Mouse (Mus musculus): Measurements from ENCODE around the gene Adamtsl5.
"Not testable (repeated sequence)": the region's sequence is repeated elsewhere in the genome, so short reads cannot be mapped to it uniquely, and the experiment has no call there.

Gene Adamtsl5

DNA sequence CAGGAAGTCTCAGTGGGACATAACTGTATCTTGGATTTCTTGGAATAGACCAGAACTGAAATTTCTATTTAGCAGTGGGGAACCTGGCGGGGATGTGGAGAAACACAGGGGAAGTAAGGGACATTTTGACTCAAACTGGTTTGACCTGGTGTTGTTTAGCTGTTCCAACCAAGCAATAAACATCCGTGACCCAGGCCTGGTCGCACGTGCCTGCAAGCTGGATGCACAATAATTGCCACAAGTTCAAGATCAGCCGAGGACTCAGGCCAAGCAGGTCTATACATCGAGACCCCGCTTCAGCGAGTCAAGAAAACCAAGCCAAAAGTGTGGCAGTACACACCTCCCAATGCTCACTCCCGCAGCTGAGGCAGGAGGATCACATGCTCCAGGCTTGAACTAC is 23.8 kb upstream of the Adamtsl5 start:
- no peak for DNase-seq (ENCODE audit: low read depth)

DNA sequence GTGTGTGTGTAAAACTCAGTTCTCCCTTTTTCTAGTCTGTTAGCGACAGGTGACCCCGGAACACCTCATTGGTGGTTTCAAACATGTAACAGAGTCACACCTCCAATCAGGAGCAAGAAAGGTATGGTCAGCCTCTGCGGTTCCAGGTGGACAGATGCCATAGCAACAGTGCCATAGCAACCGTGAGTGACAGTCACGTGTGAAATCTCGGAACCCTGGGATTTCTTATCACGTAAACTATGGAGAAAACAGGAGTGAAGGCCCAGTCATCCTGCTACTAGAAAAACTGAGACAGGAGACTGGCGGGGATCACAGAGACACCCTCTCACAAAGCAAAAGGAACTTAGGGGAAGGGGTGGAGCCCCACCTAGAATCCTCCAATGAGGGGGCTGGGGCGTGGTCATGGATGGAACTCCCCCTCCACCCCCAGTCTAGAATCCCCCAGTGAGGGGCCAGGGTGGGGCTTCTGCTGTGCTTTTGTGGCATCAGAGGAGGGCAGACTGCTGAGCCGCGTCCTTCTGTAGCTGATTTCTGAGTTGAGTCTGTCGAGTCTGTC is 23.3 kb upstream of the Adamtsl5 start:
- peak; percentile 67 for DNase-seq (ENCODE audit: low read depth)

DNA sequence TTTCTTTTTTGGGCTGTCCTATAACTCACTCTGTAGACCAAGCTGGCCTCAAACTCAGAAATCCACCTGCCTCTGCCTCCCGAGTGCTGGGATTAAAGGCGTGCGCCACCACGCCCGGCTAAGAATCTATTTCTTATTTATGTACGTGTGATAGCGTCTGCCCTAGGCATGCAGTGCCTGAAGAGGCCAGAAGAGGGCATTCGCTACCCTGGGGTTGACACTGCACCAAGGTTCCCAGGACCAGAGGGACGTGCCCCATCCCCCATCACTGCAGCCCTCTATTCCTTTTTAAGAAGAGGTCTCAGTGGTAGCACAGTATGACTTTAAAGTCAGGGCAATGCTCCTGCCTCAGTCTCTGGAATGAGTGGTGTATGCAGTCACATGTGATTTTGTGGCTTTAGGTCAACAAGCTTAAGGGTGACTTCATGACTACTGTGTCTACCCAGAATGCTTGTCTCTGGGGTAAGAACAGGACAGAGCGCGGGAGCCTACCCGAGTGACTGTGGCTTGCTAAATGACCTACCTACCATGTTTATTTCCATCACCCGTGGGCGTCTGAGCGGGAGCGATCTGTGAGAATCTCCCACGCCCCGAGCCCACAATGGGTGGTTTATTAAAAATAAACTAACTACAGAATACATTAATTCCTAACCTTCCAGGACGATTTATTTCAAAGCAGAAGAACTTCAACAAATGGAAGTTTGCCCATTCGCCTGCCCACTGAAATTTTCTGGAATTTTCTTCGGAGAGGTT is 22.0 kb upstream of the Adamtsl5 start:
- no peak for DNase-seq (ENCODE audit: low read depth)

DNA sequence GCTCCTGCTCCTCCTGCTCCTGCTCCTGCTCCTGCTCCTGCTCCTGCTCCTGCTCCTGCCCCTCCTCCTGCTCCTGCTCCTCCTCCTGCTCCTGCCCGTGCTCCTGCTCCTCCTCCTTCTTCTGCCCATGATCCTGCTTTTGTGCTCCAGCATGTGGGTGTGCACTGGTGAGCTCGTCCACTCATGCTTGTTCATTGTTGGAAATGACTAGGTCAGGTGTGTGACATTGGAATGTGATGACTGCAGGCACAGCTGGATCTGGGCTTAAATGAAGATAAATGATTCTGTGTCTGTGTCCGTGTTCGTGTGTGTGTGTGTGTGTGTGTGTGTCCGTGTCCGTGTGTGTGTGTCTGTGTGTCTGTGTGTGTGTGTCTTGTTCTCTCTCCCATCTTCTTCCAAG is 20.2 kb upstream of the Adamtsl5 start:
- DNase-seq (ENCODE audit: low read depth): peak; percentile 36

DNA sequence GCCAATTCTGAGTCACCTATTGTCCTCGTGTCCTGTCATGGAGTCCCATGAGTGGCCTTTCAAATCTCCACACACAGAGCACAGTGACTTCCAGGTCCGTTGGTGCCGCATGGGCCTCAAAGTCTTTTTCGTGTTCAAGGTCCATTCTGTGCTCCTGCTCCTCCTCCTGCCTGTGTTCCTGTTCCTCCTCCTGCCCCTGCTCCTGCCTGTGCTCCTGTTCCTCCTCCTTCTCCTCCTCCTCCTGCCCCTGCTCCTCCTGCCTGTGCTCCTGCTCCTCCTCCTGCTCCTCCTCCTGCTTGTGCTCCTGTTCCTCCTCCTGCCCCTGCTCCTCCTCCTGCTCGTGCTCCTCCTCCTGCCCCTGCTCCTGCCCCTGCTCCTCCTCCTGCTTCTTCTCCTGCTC is 19.7 kb upstream of the Adamtsl5 start:
- DNase-seq (ENCODE audit: low read depth): no peak

DNA sequence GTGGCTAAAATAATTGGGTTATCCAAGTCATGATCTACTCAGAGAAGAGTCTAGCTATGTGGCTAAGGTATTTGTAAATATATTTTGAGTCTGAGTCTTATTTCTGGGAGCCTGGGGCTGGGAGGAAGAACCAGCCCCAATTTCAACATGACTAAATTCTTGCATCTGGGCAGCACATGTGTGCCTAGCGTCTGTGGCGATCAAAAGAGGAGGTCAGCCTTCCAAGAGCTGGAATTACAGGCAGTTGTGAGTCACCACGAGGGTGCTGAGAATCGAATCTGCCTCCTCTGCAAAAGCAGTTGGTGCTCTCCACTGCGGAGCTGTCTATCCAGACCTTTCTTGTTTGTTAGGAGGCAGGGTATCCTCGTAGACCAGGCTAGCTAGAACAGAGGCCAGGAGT is 17.5 kb upstream of the Adamtsl5 start:
- peak; percentile 75 for DNase-seq (ENCODE audit: low read depth)

DNA sequence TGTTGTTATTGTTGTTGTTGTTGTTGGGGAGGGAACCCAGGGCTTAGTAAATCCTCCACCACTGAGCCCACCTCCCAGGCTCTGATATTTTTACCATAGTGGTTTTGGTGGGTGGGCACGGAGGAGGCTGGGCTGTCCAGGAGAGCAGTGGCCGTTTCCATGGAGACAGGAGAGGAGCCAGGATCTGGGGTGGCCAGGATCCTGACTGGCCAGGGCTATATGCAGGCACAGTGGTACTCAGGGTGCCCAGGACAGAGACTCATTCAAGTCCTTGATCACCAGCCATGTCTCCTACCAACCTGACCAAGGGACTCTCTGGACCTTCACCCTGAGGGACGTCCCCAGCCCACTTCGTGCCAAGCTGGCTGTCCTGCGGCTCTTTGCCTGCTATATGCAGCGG is 15.5 kb upstream of the Adamtsl5 start:
- DNase-seq (ENCODE audit: low read depth): no peak

DNA sequence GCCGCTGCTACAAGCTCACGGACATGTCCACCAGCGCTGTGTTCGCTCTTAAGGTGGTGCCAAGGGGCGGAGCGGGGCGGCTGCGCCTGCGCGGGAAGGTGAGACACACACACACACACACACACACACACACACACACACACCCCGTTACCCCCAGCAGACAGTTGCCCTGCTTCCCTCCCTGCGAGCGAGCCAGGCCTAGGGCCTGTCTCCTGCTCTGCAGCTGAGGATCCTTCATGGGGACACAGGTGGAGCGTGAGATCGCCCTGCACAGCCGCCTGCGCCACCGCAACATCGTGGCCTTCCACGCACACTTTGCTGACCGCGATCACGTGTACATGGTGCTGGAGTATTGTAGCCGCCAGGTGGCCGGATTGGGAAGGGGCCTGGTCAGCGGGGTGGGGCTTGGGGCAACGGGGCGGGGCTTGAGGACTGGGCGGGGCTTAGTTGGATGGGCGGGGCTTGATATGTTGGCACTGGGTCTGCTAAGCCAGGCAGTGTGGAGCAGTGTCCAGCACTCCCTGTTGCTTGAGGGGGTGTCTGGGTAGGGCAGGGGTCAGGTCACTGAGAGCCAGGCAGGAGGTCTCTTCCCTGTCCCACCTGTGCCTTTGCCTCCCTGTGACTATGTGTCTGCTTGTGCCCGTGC is 9.9 kb upstream of the Adamtsl5 start:
- no peak for DNase-seq (ENCODE audit: low read depth)

DNA sequence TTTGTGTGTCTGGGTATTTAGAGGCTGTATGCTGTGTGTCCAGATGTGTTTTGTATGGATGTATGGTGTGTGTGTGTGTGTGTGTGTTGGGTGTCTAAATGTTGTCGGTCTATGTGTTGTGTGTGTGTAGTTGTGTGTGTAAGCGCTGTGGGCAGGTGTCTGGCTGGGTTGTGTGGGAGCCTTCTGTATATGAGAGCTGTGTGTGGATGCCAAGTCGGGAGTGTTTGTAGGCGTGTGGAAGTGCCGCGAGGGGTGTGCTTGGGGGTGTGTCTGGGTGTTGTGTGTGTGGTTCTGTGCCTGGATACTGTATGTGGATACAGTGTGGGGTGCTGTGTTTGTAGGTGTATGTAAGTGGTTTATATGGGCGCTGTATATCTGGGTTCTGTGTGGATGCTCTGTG is 9.1 kb upstream of the Adamtsl5 start:
- no peak for DNase-seq (ENCODE audit: low read depth)

DNA sequence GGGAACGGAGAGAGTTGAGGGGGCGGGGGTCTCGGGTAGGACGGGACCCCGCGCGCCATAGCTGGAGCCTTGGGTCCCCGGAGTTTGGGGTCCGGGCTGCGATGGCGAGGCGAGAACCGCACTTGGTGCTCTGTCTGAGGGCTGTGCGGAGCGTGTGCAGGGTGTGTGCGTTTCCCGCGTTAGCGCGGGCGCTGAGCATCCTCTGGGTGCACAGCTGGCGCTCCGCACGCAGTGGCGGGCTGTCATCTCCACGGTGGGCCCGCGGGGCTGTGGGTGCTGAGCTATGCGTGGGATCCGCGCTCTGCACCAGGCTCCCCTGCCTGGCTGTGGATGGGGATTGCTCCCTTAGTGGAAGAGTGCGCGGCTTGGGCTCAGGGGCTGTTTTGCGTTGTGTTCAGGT is 8.5 kb upstream of the Adamtsl5 start:
- DNase-seq (ENCODE audit: low read depth): no peak

DNA sequence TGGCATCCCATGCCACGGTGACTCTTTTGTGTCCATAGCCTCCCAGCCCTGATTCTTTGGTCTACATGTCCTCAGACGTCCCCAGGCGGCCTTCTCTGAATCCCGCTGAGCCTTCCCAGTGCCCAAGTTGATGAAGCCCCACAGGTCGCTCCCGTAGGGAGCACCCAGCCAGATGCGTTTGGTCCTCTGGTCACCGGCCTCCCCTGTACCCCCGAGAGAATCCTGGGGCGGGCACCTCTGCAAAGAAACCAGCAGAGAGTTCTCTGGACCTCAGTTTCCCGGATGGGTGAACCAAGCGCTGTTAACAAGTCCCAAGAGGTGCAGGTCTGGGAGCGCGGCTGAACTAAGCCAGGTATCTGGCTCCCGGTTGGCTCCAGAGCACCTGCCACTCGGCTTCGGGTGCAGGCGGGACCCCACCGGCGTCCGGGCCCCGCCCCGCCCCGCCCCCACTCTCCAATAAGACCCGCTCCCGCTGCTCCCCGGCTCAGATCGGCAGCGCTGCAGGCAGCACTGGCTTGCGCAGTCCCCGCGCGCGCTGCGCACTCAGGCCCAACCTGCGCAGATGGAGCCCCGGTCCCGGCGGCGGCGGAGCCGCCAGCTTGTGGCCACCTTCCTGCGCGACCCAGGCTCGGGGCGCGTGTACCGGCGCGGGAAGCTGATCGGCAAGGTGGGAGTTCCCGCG is 7.9 kb upstream of the Adamtsl5 start, which contains the start of gene Plk5:
Gene Plk5, plus strand, starts transcription at position 459 of the 682 bp plus-strand sequence.
- DNase-seq (ENCODE audit: low read depth): no peak

DNA sequence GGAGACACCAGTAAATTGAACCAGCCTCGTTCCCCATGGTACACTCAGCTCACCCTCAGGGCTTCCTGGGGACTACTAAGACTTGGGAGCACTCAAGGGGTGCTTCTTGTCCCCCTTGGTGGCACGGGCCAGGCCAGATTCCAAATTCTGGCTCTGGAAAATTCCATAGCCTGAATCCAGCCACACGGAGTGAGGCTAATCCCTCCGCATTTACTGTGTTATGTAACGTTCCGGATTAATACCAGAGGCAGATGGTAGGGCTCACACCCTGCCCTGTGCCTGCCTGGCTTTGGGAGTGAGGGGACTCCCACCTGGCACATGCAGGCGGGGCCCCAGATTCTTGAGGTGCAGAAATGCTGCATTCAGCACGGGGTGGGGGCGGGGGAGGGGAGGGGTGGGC is 7.2 kb upstream of the Adamtsl5 start:
- no peak for DNase-seq (ENCODE audit: low read depth)

DNA sequence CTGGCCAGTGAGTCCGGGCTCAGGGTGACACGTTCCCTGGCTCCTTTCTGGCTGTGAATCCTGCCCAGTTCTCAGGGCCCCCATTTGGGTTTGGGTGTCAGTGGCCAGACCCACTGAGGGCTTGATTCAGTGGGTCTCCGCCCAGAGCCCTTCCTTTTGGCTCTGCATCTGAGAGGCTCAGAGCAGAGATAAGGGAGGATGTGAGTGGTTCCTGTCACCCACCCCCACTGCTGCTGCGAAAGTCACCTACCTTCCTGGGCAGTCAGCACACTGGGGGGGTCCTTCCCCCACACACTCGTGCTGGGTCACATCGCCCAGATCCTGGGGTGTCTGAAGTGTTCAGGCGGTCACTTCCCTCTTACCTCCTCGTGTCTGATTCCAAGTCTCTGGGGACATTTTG is 4.5 kb upstream of the Adamtsl5 start:
- no peak for DNase-seq (ENCODE audit: low read depth)

DNA sequence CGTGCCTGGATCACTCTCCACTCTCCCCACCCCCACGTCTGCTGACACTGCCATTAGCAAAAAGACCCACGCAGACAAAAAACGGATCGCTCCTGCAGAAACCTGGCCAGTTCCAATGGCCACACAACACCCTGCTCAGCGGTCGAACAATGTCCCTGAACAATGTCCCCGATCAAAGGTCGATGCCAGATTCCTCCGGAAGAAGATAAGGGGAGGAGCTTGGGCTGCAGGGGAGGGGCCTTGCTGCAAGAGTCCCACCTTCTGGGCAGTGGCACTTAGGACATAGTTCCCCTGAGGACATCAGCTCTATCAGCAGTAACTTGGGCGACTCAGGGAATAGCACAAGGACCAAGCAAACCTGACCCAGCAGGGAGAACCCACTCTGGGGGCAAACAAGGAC is 3.7 kb upstream of the Adamtsl5 start:
- no peak for DNase-seq (ENCODE audit: low read depth)

DNA sequence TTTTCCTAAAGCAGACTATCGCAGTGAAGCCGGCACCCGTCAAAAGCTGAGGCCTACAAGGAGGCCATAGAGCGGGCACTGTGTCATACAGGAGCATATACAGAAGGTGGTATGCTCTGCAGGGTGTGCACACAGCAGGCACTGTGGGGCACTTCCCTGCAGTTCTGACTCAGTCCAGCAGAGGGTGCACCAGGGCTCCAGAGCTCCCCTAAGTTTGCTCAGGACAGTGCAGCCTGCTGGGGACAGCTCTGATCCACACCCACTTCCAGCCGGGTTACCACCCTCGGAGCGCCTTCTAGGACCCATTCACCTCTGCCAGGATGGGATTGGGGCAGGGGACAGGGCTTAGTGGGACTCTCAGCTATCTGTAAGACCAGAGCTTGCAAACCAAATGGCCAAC is 2.1 kb upstream of the Adamtsl5 start:
- DNase-seq (ENCODE audit: low read depth): peak; percentile 93

DNA sequence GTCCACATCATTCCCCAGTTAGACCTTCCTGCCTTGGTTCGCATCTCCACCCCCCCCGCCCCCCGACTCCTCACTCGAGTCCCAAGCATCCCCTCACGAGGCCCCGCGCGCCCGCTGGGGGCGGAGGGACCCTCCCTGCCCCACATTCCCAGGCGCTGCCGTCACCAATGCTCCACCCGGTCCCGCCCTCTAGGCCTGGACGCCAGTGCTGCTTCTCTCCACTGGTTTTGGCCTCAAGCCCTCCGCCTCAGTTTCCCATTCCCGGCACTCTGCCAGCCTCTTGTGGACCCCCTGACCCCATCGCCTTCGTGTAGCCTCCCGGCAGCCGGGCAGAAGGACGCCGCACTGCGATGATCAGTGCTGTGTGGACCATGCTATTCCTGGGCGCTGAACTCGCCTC is 769 bp upstream of the Adamtsl5 start:
- DNase-seq (ENCODE audit: low read depth): peak; percentile 52

DNA sequence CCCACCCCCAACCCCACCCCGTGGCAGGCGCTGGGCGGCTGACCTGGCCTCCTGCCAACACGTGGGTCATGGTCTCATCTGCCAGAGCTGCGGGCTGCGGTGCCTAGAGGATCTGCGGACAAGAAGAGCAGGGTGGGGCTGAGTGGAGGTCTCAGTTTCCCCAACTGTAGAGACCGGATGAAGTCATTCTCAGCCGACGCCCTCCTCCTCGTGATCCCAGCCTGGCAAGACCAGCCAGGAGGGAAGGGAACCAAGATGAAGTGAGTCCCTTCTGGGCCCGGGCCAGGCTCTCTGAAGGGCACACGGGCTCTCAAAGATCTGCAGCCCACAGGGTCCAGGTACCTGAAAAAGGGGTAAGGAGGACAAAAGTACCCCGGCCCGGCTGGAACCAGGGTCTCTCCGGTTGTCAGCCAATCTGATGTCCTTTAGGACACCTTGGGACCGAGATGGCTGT is 671 bp downstream of the Adamtsl5 start:
- DNase-seq (ENCODE audit: low read depth): peak; percentile 74

DNA sequence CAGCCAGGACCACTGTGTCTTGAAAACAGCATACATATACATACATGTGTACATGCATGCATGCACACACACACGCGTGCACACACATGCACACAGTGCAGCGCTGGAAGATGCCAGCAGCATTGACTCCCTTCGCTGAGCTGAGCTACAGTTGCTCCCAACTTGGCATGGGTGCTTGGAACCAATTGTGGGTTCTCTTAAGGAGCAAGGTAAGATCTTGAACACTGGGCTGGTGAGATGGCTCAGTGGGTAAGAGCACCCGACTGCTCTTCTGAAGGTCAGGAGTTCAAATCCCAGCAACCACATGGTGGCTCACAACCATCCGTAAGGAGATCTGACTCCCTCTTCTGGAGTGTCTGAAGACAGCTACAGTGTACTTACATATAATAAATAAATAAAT is 2.3 kb downstream of the Adamtsl5 start:
- not testable (repeated sequence) for DNase-seq (ENCODE audit: low read depth)

DNA sequence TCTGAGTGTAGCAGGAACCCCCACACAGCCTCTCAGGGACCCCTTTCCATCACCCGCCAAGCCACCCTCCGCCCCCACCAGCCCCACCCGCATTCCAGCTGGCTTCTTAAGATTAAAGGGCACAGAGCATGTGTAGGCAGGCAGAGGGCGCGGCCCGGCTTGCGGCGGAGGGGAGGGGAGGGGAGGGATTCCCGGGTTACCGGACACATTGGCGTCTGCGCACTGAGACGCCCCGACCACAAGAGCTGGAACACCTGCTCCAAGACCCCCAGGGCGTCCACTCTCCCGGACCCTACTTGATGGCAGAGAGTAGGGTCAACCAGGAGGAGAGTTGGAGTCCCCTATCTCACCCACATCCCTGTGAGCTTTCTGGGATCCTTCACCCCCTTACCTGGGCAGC is 3.1 kb downstream of the Adamtsl5 start:
- DNase-seq (ENCODE audit: low read depth): no peak

DNA sequence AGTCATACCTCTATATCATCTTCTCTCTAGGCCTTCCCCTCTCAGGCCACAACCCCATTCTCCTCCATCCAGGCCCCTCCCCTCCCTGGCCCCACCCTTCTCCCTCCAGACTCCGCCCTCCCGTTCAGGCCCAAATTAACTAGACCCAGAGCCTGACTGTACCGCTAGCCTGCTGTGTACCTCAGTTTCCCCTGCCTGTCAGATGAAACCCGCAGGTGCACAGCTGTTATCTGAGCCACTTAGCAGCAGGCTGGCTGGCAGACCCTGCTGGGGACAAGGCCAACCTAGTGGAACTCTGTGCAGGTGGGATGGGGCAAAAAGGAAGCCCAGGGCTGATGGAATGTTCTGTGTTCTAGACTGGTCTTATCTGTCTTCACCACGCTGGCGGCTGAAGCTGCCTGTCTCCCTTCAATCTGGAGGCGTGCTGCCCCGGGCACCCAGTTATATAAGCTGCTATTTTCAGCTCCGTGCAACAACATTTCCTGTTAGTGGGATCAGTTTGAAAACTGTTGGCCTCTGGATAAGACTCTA is 4.0 kb downstream of the Adamtsl5 start:
- no peak for DNase-seq (ENCODE audit: low read depth)

DNA sequence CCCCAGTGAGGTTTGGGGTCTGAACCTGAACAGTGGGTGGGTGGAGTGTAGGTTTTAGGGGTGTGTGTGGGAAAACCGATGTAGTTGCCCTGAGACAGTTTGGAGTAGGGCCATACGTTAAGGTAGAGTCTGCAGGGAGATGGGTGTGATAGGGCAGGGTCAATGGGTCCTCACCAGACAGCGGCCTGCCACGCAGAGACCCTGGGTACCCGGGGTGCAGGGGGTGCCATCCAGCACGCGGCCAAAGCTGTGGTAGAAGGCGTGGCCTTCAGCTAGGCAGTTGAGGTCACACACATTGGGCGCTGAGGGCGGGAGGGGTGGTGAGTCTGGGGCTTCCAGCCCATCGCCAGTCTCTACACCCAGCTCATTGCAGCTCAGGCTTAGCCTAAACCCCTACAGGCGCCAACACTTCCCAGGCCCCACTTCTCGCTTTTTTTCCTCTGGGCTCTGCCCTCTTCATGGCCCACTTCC is 4.8 kb downstream of the Adamtsl5 start:
- no peak for DNase-seq (ENCODE audit: low read depth)

DNA sequence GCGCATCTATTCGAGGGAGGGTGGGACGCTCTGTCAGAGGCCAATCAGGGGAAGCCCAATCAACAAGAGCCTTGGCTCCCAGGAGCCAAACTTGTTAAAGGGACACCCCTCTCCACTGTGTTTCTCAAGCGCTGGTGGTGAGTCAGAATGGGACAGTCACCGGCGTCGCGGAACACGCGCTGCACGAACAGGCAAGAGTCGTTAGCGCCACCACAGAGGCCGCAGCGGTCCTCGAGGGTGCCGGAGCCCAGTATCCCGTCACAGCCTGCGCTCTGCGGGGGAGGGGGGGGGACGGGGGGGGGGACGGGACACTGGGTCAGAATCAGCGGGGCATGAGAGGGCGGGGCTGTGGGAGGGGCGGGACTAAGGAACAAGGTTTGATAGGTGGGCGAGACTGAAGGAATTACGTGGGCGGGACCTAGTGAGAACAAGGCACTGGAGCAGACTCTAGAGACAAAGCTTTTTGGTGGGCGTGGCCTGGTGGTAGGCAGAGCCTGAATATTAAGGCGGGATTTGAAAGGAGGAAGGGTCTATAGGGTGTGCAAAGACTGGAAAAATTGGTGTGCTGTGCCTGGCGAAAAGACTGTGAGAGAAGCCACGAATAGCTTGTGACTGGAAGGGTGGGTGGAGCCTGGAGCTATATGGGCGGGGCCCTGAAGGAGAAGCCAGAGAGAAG is 5.3 kb downstream of the Adamtsl5 start:
- DNase-seq (ENCODE audit: low read depth): no peak

Measured in NIH3T3 (cell line).